Mouse (Mus musculus) cerebellum, adult 2 months (tissue): Measurements from ENCODE around the gene Prss38. TPM values are rescaled to one million over a fixed set of nuclear protein-coding genes. Genes with fewer than 3 reads are reported as not detected.
"Not testable (repeated sequence)": the region's sequence is repeated elsewhere in the genome, so short reads cannot be mapped to it uniquely, and the experiment has no call there.

Source experiments
- DNase-seq, 2 experiments: peaks; one replicate each; pipeline ENCODE4 v3.0.0; 2021
- H3K27ac ChIP-seq: fragments of 200-500 bp; 2 replicates; pipeline ENCODE4 v1.5.1; 2012; ENCODE audit warnings: low read length, control low read depth, inconsistent platforms; ENCODE audit not compliant: insufficient read depth
- H3K27me3 ChIP-seq: fragments of 200-500 bp; 2 replicates; pipeline ENCODE4 v1.6.1; 2012; ENCODE audit warnings: inconsistent platforms, mild to moderate bottlenecking, low read length, moderate library complexity; ENCODE audit not compliant: control insufficient read depth, insufficient read depth
- H3K4me1 ChIP-seq: fragments of 200-500 bp; 2 replicates; pipeline ENCODE4 v1.6.1; 2011; ENCODE audit warnings: low read length; ENCODE audit not compliant: control insufficient read depth, insufficient read depth
- H3K4me3 ChIP-seq: fragments of 200-500 bp; replicated peaks from 2 replicates; pipeline ENCODE3; 2011; ENCODE audit warnings: mild to moderate bottlenecking, low read depth, low read length, control low read depth; ENCODE audit not compliant: insufficient read depth
- CTCF ChIP-seq: fragments of 200-500 bp; IDR thresholded peaks from 2 replicates; pipeline ENCODE4 v1.5.1; 2011; ENCODE audit warnings: low read depth, mild to moderate bottlenecking, control low read depth, low read length, moderate library complexity, borderline replicate concordance; ENCODE audit not compliant: insufficient read depth
- POLR2A ChIP-seq: fragments of 200-500 bp; IDR thresholded peaks from 2 replicates; pipeline ENCODE4 v1.6.1; 2011; ENCODE audit warnings: low read length, control low read depth, borderline replicate concordance; ENCODE audit not compliant: insufficient read depth
- WGBS: fragments of 180-500 bp; shearing (Covaris S2); methylation state at CpG from one replicate; pipeline ENCODE4 v1.1.7; 2018; 5-methylcytosine and 5-hydroxymethylcytosine counted together
- polyA plus RNA-seq: library from polyadenylated mRNA; depleted of rRNA; stranded (reverse); fragments of >200 nt; gene quantifications from 2 replicates; pipeline ENCODE4 v1.2.3, GENCODE M21; 2012

Prss38 gene
- polyA plus RNA-seq, 1 experiment: not detected

GRCm38 (mm10) chr11:59388806-59389205, 13.3 kb upstream of the Prss38 start:
- H3K27ac ChIP-seq: no peak overlapping the region
- H3K4me3 ChIP-seq: no peak overlapping the region
- H3K4me1 ChIP-seq: no peaks in the 10 kb centered on the region
- WGBS: 79% methylated on average over 4 of the region's 4 CpGs
- TF ChIP-seq POLR2A: no peak
- no peak for TF ChIP-seq CTCF
- DNase-seq: no peak
- H3K27me3 ChIP-seq: no peaks in the 10 kb centered on the region

GRCm38 (mm10) chr11:59387471-59387870, 12.0 kb upstream of the Prss38 start:
- WGBS: 61% methylated on average over 4 of the region's 4 CpGs

GRCm38 (mm10) chr11:59385123-59385522, 9.7 kb upstream of the Prss38 start:
- no peak for DNase-seq
- Histone ChIP-seq H3K27me3 (no peaks in the 10 kb centered on the region), H3K27ac (no peak overlapping the region), H3K4me1 (no peaks in the 10 kb centered on the region), H3K4me3 (no peak overlapping the region)
- TF ChIP-seq POLR2A (no peak), CTCF (no peak)
- 16% methylated on average over 8 of the region's 8 CpGs for WGBS

More at GRCm38 (mm10) chr11:59387471-59387870, 12.0 kb upstream of the Prss38 start:
- Histone ChIP-seq H3K4me1 (no peaks in the 10 kb centered on the region), H3K27me3 (no peaks in the 10 kb centered on the region), H3K27ac (no peak overlapping the region), H3K4me3 (no peak overlapping the region)
- no peak for DNase-seq
- TF ChIP-seq CTCF: no peak
- TF ChIP-seq POLR2A: no peak

- WGBS: 30% methylated on average over 7 of the region's 7 CpGs
- no peaks in the 10 kb centered on the region for H3K4me1 ChIP-seq
- no peaks in the 10 kb centered on the region for H3K27me3 ChIP-seq
- TF ChIP-seq POLR2A (no peak), CTCF (no peak)
- no peak overlapping the region for H3K4me3 ChIP-seq
- DNase-seq: no peak
- no peak overlapping the region for H3K27ac ChIP-seq
These were observed 9.0 kb upstream of the Prss38 start for GRCm38 (mm10) chr11:59384441-59384959.

- H3K4me1 ChIP-seq: no peaks in the 10 kb centered on the region
- DNase-seq: no peak
- no peak overlapping the region for H3K27ac ChIP-seq
- no peaks in the 10 kb centered on the region for H3K27me3 ChIP-seq
- TF ChIP-seq POLR2A (no peak), CTCF (no peak)
- no peak overlapping the region for H3K4me3 ChIP-seq
These were observed 4.1 kb upstream of the Prss38 start for GRCm38 (mm10) chr11:59379547-59379946.

- 76% methylated on average over 3 of the region's 3 CpGs for WGBS
- Histone ChIP-seq H3K27me3 (no peaks in the 10 kb centered on the region), H3K4me3 (no peak overlapping the region), H3K4me1 (no peaks in the 10 kb centered on the region), H3K27ac (no peak overlapping the region)
- DNase-seq: no peak
- TF ChIP-seq CTCF: no peak
- TF ChIP-seq POLR2A: no peak
These were observed 2.5 kb upstream of the Prss38 start for GRCm38 (mm10) chr11:59377999-59378398.

- 78% methylated on average over 11 of the region's 11 CpGs for WGBS
These were observed 5.6 kb downstream of the Prss38 start for GRCm38 (mm10) chr11:59369848-59370247.

GRCm38 (mm10) chr11:59367955-59368354, 7.5 kb downstream of the Prss38 start:
- not testable (repeated sequence) for H3K4me3 ChIP-seq, DNase-seq, H3K27ac ChIP-seq, H3K4me1 ChIP-seq, H3K27me3 ChIP-seq
- WGBS: 87% methylated on average over 4 of the region's 4 CpGs

More at GRCm38 (mm10) chr11:59369848-59370247, 5.6 kb downstream of the Prss38 start:
- DNase-seq: no peak
- no peak overlapping the region for H3K27ac ChIP-seq
- H3K4me3 ChIP-seq: no peak overlapping the region
- H3K27me3 ChIP-seq: no peaks in the 10 kb centered on the region
- no peaks in the 10 kb centered on the region for H3K4me1 ChIP-seq
- TF ChIP-seq POLR2A (no peak), CTCF (no peak)

GRCm38 (mm10) chr11:59366633-59367032, 8.8 kb downstream of the Prss38 start:
- no peak for DNase-seq
- TF ChIP-seq CTCF: no peak
- TF ChIP-seq POLR2A: no peak
- Histone ChIP-seq H3K4me1 (no peaks in the 10 kb centered on the region), H3K4me3 (no peak overlapping the region), H3K27ac (no peak overlapping the region), H3K27me3 (no peaks in the 10 kb centered on the region)
- 12% methylated on average over 3 of the region's 3 CpGs for WGBS
